Mouse (Mus musculus) lung, postnatal 25 days (tissue): Measurements from ENCODE around the gene Hoxc8.

Experiments used
- DNase-seq: peaks from one replicate; pipeline ENCODE4 v3.0.0; 2022; ENCODE audit warnings: low spot score

Gene Hoxc8

DNA sequence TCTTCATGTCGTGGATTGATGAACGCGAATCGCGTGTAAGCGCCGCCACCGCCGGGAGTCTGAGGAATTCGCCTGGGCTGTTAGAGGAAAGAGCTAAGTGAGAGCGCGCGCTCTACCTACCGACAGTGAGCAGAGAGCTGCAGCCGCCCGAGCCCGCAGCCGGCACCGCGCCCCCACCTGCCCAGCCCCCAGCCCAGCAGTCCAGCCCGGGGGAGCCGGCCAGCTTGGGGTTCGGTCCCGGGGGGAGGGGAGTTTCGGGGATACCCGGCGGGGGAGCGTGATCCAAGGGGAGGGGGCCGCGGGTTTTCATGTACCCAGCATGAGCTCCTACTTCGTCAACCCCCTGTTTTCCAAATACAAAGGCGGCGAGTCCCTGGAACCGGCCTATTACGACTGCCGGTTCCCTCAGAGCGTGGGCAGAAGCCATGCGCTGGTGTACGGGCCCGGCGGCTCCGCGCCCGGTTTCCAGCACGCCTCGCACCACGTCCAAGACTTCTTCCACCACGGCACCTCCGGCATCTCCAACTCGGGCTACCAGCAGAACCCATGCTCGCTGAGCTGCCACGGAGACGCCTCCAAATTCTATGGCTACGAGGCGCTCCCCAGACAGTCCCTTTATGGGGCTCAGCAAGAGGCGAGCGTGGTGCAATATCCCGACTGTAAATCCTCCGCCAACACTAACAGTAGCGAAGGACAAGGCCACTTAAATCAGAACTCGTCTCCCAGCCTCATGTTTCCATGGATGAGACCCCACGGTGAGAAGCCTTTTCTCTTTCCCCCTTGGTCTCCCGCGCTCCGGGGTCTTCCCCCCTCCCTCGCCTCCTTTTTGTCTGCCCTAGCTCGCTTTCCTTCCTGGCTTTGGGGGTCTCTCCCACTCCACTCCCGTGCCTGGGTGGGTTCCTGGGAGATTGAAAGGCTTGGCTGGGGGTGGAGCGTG, at the start of gene Hoxc8:
TSS of gene Hoxc8 (plus strand) at position 147 of the 937 bp plus-strand sequence.
- DNase-seq, result no peak

DNA sequence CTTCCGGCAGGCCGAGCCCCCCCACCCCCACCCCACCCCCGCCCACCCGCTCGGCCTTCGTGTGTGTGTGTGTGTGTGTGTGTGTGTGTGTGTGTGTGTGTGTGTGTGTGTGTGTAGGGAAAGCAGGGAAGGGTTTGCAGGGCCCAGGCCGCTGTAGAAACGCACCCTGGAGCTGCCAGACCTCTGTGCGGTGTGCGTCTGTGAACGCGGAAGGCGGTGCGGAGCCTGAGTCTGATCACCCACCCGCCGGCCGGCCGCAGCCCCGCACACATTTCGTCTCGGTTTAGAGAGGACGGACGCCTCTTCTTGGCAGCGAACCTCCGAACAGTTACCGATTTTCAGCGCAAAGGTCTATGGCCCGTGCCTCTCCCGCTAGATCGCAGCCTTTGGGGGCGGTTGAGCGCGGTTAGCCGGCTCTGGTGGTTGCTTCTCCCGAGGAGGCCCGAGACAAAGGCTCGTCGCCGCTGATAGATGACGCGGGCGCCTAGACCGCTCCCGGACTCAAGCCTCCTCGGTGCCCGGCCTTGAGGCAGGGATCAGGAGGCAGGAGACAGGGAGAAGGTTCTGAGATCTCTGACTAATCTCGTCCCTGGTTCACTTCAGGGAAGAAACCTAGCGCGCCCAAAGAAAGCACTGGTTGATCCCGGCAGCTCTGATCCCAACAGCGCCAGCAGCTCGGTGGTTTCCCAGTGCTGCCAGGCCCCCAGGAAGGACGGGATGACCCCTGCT, 47.5 kb upstream of the Hoxc8 start:
- DNase-seq, result no peak

DNA sequence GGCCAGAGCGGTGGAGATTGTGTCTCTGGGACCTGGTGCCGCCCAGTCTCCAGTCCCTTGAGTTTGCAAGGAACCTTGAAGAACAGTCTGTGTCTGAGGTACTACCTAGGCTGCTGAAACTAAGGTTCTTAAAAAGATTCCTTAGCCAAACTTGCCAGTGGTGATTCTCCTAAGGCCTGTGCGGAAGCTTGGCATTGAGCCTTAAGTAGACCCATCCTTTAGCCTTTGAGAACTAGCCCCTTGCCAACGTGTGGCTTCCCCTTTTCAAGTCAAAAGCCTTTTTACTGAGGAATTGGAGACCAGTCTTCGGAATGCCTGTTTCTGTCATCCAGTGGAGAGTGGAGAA, 47.0 kb upstream of the Hoxc8 start:
- no peak for DNase-seq

DNA sequence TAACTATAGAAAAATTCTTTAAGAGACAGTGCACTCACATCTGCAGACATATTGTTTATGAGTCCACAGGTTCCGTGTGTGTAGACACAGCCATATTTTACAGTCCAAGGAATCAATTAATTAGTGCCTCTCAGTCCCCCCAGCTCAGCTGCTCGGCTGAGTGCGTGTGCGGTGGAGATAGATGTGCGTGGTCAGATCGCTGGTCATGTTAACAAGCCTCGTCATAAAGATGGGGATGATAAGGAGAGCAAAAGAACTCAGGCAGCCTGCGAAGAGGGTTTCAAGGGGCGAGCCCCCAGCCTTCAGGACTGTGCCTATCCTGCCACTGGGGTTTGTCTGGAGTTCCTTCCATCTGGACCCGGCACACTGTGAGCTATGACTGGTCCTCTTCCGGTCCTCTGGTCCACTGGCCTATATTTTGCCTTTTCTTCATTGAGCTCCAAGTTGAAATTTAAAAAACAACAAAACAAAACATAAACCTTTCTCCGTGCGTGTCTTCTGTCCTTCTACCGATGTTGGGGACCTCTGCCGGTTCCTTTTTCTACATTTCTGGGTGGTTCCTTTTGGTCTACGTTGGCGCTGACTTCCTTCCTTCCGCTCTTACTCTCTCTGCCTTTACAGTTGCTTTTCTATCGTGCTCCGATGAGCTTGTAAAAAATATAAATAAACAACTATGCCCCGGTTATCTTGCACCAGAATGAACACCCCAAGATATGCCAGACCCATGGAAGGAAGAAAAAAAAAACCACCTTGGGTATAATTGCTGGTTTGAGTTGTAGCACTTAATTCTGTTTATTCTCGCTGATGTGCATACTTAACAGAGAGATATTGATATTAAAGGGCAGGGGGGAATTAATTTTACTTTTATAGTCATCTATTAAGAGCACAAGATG, 45.0 kb upstream of the Hoxc8 start:
- DNase-seq, result no peak

DNA sequence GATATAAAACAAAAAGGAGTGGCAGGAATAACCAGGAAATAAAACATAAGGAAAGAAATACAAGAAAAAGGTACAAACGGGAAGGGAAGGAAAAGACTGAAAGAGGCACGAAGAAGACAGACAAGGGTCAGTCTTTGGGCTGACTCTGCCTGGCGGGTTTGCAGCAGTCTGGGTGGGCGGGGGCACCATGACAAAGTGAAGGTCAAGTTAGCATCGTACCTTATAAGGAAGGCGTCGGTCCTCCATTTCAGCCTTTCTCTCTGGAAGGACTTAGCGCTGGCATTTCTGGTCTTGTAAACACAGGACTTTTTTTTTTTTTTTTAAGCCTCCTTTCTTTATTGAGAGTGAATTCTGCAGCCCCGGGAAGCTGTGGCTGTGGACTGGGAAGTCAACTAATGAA, 43.1 kb upstream of the Hoxc8 start:
- no peak for DNase-seq

DNA sequence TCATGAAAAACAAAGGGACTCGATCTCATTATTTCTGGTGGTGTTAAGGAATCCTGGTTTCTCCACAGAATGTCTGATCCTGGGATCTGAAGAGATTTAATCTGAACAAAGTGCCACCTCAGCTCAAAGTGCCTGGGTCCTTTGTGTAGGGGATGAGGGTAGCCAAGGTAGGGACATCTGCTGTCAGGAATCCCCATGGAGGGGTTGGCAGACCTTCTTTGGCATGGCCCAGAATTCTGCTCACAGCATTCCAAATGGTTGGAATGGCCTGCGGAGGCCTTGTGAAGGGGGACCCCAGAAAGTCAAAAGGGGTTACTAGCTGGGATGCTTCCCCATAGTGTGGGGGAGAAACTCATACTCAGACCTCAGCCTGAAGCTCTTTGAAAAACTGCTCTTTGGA, 41.6 kb upstream of the Hoxc8 start:
- no peak for DNase-seq

DNA sequence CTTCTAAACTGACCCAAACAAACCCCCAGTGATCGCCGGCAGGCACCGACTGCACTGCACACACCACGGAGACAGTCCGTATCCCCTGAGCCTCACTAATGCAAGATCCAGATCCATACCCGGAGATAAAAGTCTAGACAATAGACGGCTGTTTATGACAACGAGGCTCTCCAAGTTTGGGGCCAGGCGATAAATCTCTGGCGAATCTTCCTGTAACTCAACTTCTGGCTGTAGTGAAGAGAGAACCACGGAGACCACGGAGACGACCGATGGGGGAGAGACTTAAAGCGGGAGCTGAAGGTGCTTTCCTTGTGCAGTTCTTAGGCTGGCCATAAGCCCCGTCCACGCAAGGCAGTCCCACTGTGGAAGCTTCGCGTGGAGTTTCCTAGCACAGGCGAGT, 40.7 kb upstream of the Hoxc8 start:
- DNase-seq, result no peak

DNA sequence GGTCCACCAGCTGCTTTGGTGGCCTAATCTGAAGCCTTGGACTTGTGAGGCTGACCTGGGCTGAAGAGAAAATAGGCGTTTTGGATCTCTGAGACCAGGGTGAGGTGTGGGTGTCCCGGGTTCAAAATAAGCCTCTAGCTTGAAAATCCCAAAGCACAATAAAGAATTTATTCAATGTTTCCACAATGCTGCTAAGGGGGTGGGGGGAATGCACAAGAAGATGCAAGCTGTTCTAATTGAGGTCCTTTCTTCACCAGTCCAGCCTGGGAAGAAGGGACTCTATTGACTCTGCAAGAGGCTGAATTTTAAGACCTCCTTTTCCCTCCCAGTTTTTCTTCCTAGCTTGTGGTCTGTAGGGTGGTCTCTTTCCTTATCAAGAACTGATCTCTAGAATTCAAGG, 39.5 kb upstream of the Hoxc8 start:
- no peak for DNase-seq

DNA sequence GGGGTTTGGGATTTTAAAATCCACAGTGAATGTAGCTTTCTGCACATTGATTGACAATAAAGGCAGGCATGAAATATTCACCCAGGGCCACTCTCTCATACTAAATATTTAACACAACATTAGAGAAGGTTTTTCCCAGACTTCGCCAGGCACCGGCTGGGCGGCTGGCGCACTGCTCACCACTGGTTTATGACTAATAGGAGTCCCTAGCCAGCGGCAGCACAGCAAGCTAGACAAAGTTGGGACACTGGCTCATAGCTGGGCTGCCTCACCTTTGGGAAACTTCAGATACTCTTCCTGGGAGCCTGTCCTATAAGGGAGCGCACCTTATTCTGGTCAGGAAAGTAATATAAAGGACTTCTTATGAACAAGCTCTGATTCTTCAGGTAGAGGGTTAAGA, 36.8 kb upstream of the Hoxc8 start:
- no peak for DNase-seq

DNA sequence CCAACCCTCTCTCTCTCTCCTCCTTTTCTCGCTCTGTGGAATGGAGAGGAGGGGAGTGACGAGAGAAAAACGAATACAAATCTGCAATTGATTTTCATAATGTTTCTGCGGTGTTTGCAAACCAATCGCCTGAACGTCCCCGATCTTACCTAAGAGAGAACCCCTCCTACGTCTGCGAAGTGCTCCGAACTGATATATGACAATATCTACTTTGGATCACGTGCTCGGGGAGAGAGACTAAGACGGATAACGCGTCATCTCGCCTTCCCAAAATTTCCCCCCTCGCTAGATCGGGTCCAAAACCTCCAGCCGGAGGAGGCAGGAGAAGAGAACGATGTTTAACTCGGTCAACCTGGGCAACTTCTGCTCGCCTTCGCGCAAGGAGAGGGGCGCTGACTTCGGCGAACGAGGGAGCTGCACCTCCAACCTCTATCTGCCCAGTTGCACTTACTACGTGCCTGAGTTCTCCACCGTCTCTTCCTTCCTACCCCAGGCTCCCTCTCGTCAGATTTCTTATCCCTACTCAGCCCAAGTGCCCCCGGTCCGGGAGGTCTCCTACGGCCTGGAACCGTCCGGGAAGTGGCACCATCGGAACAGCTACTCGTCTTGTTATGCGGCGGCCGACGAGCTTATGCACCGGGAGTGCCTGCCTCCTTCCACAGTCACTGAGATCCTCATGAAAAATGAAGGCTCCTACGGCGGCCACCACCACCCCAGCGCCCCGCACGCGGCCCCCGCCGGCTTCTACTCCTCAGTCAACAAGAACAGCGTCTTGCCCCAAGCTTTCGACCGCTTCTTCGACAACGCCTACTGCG, 36.0 kb upstream of the Hoxc8 start, which contains the start of gene Hoxc11:
TSS of gene Hoxc11 (plus strand) at position 236 of the 815 bp plus-strand sequence.
- DNase-seq, result no peak

DNA sequence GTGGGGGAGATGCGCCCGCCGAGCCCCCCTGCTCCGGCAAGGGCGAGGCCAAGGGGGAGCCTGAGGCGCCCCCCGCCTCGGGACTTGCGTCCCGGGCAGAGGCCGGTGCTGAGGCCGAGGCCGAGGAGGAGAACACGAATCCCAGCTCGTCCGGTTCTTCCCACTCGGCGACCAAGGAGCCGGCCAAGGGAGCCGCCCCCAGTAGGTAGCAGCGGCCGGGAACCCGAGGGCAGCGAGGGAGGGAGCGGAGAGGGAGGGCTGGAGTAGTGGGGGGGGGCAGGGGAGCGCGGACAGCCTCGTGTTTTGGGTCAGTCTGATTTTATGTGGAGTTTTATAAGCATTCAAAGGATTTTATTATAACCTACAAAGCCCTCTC, 35.4 kb upstream of the Hoxc8 start:
- DNase-seq, result no peak

DNA sequence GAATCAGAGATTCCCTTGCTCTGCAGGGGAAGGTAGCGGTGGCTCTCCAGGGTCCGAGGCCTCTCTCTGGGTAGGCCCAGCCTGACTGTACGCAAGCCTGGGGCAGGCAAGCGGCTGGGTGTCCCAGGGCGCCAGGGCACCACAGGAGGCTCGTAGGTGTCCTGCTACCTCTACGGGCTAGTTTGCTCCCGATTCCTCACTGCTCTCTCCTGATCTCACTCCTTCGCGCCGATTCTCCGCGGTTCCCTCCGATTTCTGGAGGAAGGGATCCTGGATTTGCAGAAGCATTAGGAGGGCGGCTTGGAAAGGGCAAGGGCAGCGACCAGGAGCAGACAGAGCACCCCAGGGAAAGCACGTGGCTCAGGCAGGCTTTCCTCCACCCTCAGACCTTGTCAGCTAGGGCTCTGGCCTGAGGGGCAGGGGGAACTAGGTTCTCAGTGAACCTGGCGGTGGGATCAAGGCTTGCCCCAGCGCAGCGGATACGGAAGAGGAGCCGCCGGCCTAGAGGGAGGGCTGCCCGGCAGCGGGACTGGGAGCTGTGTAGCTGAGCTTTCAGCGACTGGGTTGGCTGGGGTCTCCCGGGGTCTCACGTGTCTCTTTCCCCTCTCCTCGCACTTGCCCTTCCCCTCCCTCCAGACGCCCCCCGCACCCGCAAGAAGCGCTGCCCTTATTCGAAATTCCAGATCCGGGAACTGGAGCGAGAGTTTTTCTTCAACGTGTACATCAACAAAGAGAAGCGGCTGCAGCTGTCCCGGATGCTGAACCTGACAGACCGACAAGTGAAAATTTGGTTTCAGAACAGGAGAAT, 34.4 kb upstream of the Hoxc8 start:
- no peak for DNase-seq

DNA sequence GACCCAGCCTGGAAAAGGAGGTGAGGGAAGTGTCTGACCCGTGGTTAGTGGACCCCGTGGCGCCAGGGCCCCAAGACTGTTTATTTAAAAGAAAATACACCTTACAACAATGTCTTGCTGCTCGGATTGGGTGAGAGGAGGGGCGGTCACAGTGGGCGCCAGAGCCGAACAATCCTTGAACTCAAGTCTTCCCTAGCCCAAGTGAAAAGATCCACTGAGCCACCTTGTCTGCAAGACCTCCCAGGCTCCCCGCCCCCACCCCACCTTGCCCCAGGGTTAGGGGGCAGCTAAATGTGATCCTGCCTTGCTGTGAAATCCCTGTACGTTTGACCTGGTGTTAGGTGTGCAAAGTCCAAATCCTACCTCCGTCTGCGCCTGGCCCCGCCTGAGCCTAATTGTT, 33.5 kb upstream of the Hoxc8 start:
- no peak for DNase-seq

DNA sequence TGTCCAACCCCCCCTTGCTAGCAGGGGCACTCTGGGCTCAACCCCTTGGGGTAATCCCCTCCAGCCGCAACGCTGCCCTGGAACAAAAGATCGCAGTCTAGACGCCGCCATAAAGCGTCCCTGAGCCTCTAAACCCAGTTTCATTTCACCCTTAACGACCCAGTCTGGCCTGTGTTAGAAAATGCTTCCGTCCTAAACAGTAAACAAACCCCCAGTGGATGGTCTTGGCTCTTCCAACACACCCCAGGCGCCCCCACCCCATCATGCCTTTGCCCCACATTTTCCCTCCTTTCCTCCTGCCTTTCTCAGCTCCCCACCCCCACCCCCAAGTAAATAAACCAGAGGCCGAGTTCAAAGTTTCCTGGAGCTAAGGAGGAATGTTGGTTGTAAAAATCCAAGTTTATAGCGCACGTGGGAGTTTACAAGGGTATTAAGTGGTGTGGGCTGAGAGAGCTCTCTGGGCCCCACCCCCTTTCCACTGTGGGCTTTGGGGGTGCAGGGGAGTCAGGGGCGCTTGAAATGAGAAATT, 30.7 kb upstream of the Hoxc8 start:
- DNase-seq, result no peak

DNA sequence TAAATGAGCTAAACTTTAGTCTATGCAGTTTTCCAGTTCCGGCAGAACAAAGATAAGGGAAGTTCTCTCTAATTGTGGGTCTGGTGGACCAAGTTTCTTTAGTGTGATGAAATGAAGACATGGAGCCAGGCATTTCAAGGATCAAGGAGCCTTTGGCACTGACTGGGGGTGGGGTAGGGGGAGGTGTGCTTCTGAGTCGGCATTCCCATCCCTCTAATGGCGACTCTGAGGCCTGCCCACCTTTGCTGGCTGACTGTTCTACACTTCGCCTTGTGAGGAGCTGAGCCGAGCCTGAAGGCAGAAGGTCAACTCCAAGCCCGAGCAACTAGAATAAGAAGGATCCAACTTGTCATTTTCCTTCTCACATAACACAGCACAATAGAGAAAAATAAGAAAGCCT, 28.7 kb upstream of the Hoxc8 start:
- DNase-seq, result no peak

DNA sequence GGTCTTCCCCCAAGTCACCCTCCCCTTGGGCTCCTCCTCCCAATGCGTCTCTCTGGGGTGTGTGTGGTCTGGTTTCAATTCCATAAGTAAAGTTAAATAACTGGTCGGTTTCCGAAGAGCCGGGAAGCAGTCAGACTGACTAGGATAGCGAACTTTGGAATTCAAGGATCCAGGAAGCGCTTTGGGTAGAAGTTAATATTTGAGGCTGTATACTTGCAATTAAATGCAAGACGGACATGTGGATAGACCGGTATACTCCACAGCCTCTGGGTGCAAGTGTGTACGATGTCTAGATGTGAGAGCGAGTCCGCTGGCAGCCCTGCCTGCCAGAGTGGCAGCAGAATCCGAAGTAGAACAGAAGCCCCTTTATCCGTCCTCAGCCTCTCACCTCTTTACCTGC, 27.9 kb upstream of the Hoxc8 start:
- no peak for DNase-seq

DNA sequence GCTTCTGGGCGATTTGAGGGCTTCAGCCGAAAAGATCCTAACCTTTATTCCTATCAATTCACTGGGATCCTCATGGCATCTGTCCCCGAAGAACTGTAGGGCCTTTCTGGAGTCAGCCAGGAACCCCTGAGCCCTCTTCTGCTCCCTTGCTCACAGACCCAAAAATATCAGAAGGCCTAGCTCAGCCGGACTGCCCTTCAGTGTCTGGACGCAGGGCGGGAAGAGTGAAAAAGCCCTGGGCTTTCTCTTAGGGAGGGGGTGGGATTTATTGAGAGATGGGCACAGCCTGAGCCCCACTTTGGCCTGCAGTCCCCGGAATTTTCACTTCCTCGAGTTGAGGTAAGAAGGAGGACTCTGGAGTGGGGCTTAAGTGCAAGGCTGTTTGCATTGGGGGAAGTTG, 27.1 kb upstream of the Hoxc8 start:
- DNase-seq, result no peak

DNA sequence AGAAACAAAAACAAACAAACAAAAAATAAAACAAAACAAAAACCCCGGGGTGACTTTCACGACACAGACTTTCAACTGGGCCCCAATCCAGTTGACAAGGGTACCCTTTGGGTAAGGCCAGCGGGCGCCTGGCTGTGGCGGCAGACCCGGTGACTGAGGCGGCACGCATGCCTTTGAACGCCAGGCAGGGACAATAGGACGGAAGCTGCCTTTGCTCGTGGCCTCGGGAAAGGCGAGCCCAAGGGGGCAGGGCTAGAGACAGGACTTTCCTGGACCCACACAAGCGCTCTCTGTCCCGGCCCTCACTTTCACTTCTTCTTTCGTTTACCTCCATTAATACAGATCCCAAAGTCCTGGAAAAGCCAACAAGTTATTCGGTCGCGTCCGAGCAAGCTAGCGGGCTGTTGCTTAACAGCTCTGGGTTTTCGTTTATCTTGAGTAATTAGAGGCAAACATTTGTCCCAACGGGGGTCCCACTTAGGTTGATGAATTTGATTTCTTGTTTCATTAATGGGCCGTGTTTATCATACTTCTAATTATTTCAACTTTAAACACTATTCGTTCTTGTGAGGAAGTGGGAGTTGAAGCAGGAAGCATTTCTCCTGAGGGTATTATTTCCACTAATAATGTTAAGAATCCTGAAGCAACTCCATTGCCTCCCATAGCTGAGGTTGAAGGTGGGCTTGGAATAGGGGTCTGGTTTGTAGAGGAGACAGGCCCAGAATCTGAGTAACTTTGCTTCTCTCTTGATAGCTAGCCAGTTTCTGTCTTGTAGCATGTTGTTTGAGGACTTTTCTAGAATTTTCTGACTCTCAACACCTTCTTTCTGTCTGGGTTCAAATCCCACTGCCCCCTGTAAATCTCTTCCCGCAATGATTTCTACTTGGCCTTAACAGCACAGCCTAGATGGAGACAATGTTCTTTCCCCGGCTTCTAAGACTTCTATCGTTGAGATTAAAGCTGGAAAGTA, 26.5 kb upstream of the Hoxc8 start:
- no peak for DNase-seq
